Mouse (Mus musculus) midbrain, embryonic 10.5 days (tissue): ENCODE data around the gene Mafk. TPM values are rescaled to one million over a fixed set of nuclear protein-coding genes. Genes with fewer than 3 reads are reported as not detected.
"Not testable (repeated sequence)": the region's sequence is repeated elsewhere in the genome, so short reads cannot be mapped to it uniquely, and the experiment has no call there.

Source experiments
- DNase-seq: peaks from one replicate; pipeline ENCODE4 v3.0.0-alpha.2; 2017; ENCODE audit warnings: low spot score
- H3K27ac ChIP-seq: fragments of 300-500 bp; sonication (generic); replicated peaks from 2 replicates; pipeline ENCODE4 v1.5.1; 2016; ENCODE audit warnings: mild to moderate bottlenecking
- H3K27me3 ChIP-seq: fragments of 300-500 bp; sonication (generic); 2 replicates; pipeline ENCODE4 v1.6.1; 2016; ENCODE audit warnings: low read depth, mild to moderate bottlenecking; ENCODE audit not compliant: poor library complexity, severe bottlenecking
- H3K36me3 ChIP-seq: fragments of 300-500 bp; sonication (generic); 2 replicates; pipeline ENCODE4 v1.6.1; 2016; ENCODE audit warnings: mild to moderate bottlenecking, moderate library complexity
- H3K4me1 ChIP-seq: fragments of 300-500 bp; sonication (generic); 2 replicates; pipeline ENCODE4 v1.6.1; 2016
- H3K4me3 ChIP-seq: fragments of 300-500 bp; sonication (generic); 2 replicates; pipeline ENCODE4 v1.5.1; 2016; ENCODE audit warnings: mild to moderate bottlenecking, moderate library complexity
- H3K9me3 ChIP-seq: fragments of 300-500 bp; sonication (generic); replicated peaks from 2 replicates; pipeline ENCODE4 v1.6.1; 2016; ENCODE audit warnings: mild to moderate bottlenecking
- WGBS: fragments of 180-500 bp; shearing (Covaris S2); methylation state at CpG from one replicate; pipeline ENCODE4 v1.1.7; 2016; 5-methylcytosine and 5-hydroxymethylcytosine counted together
- polyA plus RNA-seq: library from polyadenylated mRNA; unstranded; fragments of >200 nt; fragmentation: Nextera tagmentation; extraction: Ambion mirVana; gene quantifications from 2 replicates; pipeline ENCODE4 v1.2.1, GENCODE M21; 2016

Gene Mafk
- polyA plus RNA-seq: 9.7 and 9.9 TPM in 2 replicates

GRCm38 (mm10) chr5:139791227-139792158 lies at the start of gene Mafk:
Gene Mafk (plus strand): TSS chr5:139791513.
- Histone ChIP-seq H3K4me3 (peak within 1 kb of the TSS; percentile 93), H3K4me1 (peaks cover 55% of the 10 kb centered on the region), H3K36me3 (no peaks in the 10 kb centered on the region), H3K27ac (peak within 1 kb of the TSS; percentile 82), H3K9me3 (no peaks in the 10 kb centered on the region), H3K27me3 (peaks cover 26% of the 10 kb centered on the region)
- under 1% methylated on average over 92 of the region's 92 CpGs for WGBS
- peak; percentile 96 for DNase-seq

- H3K4me1 ChIP-seq, H3K27me3 ChIP-seq, H3K27ac ChIP-seq, H3K4me3 ChIP-seq, H3K9me3 ChIP-seq, DNase-seq, H3K36me3 ChIP-seq: not testable (repeated sequence)
- 75% methylated on average over 3 of the region's 3 CpGs for WGBS
Measured at GRCm38 (mm10) chr5:139742640-139743039, 48.7 kb upstream of the Mafk start.

GRCm38 (mm10) chr5:139745771-139746170 lies 45.5 kb upstream of the Mafk start:
- Histone ChIP-seq H3K36me3 (peaks cover 11% of the 10 kb centered on the region), H3K4me3 (no peak overlapping the region), H3K27ac (no peak overlapping the region), H3K27me3 (no peaks in the 10 kb centered on the region), H3K9me3 (no peaks in the 10 kb centered on the region), H3K4me1 (no peaks in the 10 kb centered on the region)
- 5% methylated on average over 3 of the region's 3 CpGs for WGBS
- DNase-seq: peak; percentile 46

GRCm38 (mm10) chr5:139749413-139750125 lies 41.7 kb upstream of the Mafk start:
- 87% methylated on average over 16 of the region's 16 CpGs for WGBS
- Histone ChIP-seq H3K36me3 (peaks cover 49% of the 10 kb centered on the region), H3K9me3 (no peaks in the 10 kb centered on the region), H3K27ac (no peak overlapping the region), H3K4me3 (no peak overlapping the region), H3K4me1 (no peaks in the 10 kb centered on the region), H3K27me3 (no peaks in the 10 kb centered on the region)
- no peak for DNase-seq

GRCm38 (mm10) chr5:139750535-139750934 lies 40.8 kb upstream of the Mafk start:
- H3K36me3 ChIP-seq: peaks cover 58% of the 10 kb centered on the region
- no peaks in the 10 kb centered on the region for H3K9me3 ChIP-seq
- DNase-seq: peak; percentile 75
- no peaks in the 10 kb centered on the region for H3K27me3 ChIP-seq
- no peak overlapping the region for H3K27ac ChIP-seq
- H3K4me1 ChIP-seq: no peaks in the 10 kb centered on the region
- H3K4me3 ChIP-seq: no peak overlapping the region

- Histone ChIP-seq H3K9me3 (no peaks in the 10 kb centered on the region), H3K27me3 (no peaks in the 10 kb centered on the region), H3K27ac (no peak overlapping the region), H3K4me3 (no peak overlapping the region), H3K4me1 (no peaks in the 10 kb centered on the region), H3K36me3 (peaks cover 97% of the 10 kb centered on the region)
- WGBS: 39% methylated on average over 12 of the region's 12 CpGs
- peak; percentile 63 for DNase-seq
Measured at GRCm38 (mm10) chr5:139754753-139755152, 36.6 kb upstream of the Mafk start.

GRCm38 (mm10) chr5:139756135-139756534 lies 35.2 kb upstream of the Mafk start:
- H3K36me3 ChIP-seq: peaks cover 100% of the 10 kb centered on the region

GRCm38 (mm10) chr5:139756586-139756985 lies 34.7 kb upstream of the Mafk start:
- H3K4me3 ChIP-seq: no peak overlapping the region
- no peaks in the 10 kb centered on the region for H3K9me3 ChIP-seq
- no peak for DNase-seq
- peaks cover 100% of the 10 kb centered on the region for H3K36me3 ChIP-seq
- no peaks in the 10 kb centered on the region for H3K4me1 ChIP-seq
- no peaks in the 10 kb centered on the region for H3K27me3 ChIP-seq
- 97% methylated on average over 2 of the region's 2 CpGs for WGBS
- H3K27ac ChIP-seq: no peak overlapping the region

More at GRCm38 (mm10) chr5:139756135-139756534, 35.2 kb upstream of the Mafk start:
- no peaks in the 10 kb centered on the region for H3K27me3 ChIP-seq
- H3K4me1 ChIP-seq: no peaks in the 10 kb centered on the region
- 91% methylated on average over 12 of the region's 12 CpGs for WGBS
- H3K27ac ChIP-seq: no peak overlapping the region
- DNase-seq: no peak
- no peak overlapping the region for H3K4me3 ChIP-seq
- no peaks in the 10 kb centered on the region for H3K9me3 ChIP-seq

GRCm38 (mm10) chr5:139758096-139758495 lies 33.2 kb upstream of the Mafk start:
- Histone ChIP-seq H3K27ac (no peak overlapping the region), H3K36me3 (peaks cover 100% of the 10 kb centered on the region), H3K4me1 (no peaks in the 10 kb centered on the region), H3K4me3 (no peak overlapping the region), H3K9me3 (no peaks in the 10 kb centered on the region), H3K27me3 (no peaks in the 10 kb centered on the region)
- WGBS: 91% methylated on average over 16 of the region's 16 CpGs
- no peak for DNase-seq

GRCm38 (mm10) chr5:139764296-139764695 lies 27.0 kb upstream of the Mafk start:
- no peak overlapping the region for H3K27ac ChIP-seq
- no peak for DNase-seq
- no peaks in the 10 kb centered on the region for H3K27me3 ChIP-seq
- no peaks in the 10 kb centered on the region for H3K9me3 ChIP-seq
- H3K36me3 ChIP-seq: peaks cover 100% of the 10 kb centered on the region
- no peak overlapping the region for H3K4me3 ChIP-seq
- H3K4me1 ChIP-seq: no peaks in the 10 kb centered on the region
- WGBS: 73% methylated on average over 11 of the region's 11 CpGs

- Histone ChIP-seq H3K4me1 (no peaks in the 10 kb centered on the region), H3K27me3 (no peaks in the 10 kb centered on the region), H3K9me3 (no peaks in the 10 kb centered on the region), H3K27ac (no peak overlapping the region), H3K36me3 (peaks cover 100% of the 10 kb centered on the region), H3K4me3 (no peak overlapping the region)
- 94% methylated on average over 8 of the region's 8 CpGs for WGBS
- no peak for DNase-seq
Measured at GRCm38 (mm10) chr5:139768216-139768615, 23.1 kb upstream of the Mafk start.

- DNase-seq: peak; percentile 92
- WGBS: under 1% methylated on average over 55 of the region's 55 CpGs
- Histone ChIP-seq H3K4me1 (peaks cover 13% of the 10 kb centered on the region), H3K9me3 (no peaks in the 10 kb centered on the region), H3K27me3 (no peaks in the 10 kb centered on the region), H3K4me3 (peak within 1 kb of the TSS; percentile 100), H3K36me3 (peaks cover 39% of the 10 kb centered on the region), H3K27ac (peak within 1 kb of the TSS; percentile 83)
Measured at GRCm38 (mm10) chr5:139775216-139775926, 15.9 kb upstream of the Mafk start, which contains the start of gene Ints1. Gene Ints1 (minus strand): TSS chr5:139775674.
